ENCODE assay signal across 8 mouse cellular contexts in genomic region chr4:126105131-126105783, GRCm38 (mm10). TPM values are rescaled to one million over a fixed set of nuclear protein-coding genes. Genes with fewer than 3 reads are reported as not detected.
DNase-seq lines count a peak whose midpoint lies in the region; ATAC-seq and TF ChIP-seq lines count a peak whose summit lies in the region.

No protein-coding gene starts in this region.

- H3K79me2 ChIP-seq in myocyte (ENCODE audit: control insufficient read depth, insufficient read depth): peaks cover 59% of the 10 kb centered on the region

- peaks cover 65% of the 10 kb centered on the region for H3K4me1 ChIP-seq in kidney, embryonic 15.5 days
- peaks cover 36% of the 10 kb centered on the region for H3K4me1 ChIP-seq in embryonic facial prominence, embryonic 14.5 days (ENCODE audit: control insufficient read depth, insufficient read depth, low read length)
- H3K4me1 ChIP-seq in intestine, embryonic 14.5 days (replicated peaks; ENCODE audit: control insufficient read depth, insufficient read depth, low read length): peaks cover 32% of the 10 kb centered on the region
- peaks cover 20% of the 10 kb centered on the region for H3K4me1 ChIP-seq in thymus, adult 2 months (replicated peaks; ENCODE audit: control insufficient read depth, insufficient read depth, low read length)

- no peak overlapping the region for H3K27ac ChIP-seq in kidney, embryonic 15.5 days
- no peak overlapping the region for H3K27ac ChIP-seq in embryonic facial prominence, embryonic 14.5 days (replicated peaks; ENCODE audit: low read depth, low read length)
- no peak overlapping the region for H3K27ac ChIP-seq in intestine, embryonic 14.5 days (ENCODE audit: low read depth)
- no peak overlapping the region for H3K27ac ChIP-seq in thymus, adult 2 months (ENCODE audit: control insufficient read depth, insufficient read depth, low read length)

- peak overlapping the region; percentile 87 for H3K9ac ChIP-seq in kidney, embryonic 15.5 days
- no peak overlapping the region for H3K9ac ChIP-seq in embryonic facial prominence, embryonic 14.5 days (ENCODE audit: low read depth, low read length)
- no peak overlapping the region for H3K9ac ChIP-seq in intestine, embryonic 14.5 days (ENCODE audit: low read length)

- H3K4me3 ChIP-seq in kidney, embryonic 15.5 days (replicated peaks): peak overlapping the region; percentile 95
- H3K4me3 ChIP-seq in embryonic facial prominence, embryonic 14.5 days (ENCODE audit: low read depth, low read length): peak overlapping the region; percentile 94
- H3K4me3 ChIP-seq in intestine, embryonic 14.5 days (ENCODE audit: low read depth, low read length): peak overlapping the region; percentile 65; the same call in 1 of the 2 replicates
- peak overlapping the region; percentile 95 for H3K4me3 ChIP-seq in myocyte
- H3K4me3 ChIP-seq in thymus, adult 2 months (ENCODE audit: control insufficient read depth, insufficient read depth, low read length): no peak overlapping the region

- WGBS in kidney, embryonic 15.5 days: 46% methylated on average over 7 of the region's 7 CpGs
- WGBS in embryonic facial prominence, embryonic 14.5 days: 59% methylated on average over 7 of the region's 7 CpGs
- WGBS in intestine, embryonic 14.5 days: 64% methylated on average over 7 of the region's 7 CpGs
- WGBS in thymus, adult 2 months: 90% methylated on average over 7 of the region's 7 CpGs

- ATAC-seq in kidney, embryonic 15.5 days (replicated peaks; ENCODE audit: low FRiP score): no peak
- no peak for ATAC-seq in embryonic facial prominence, embryonic 14.5 days (ENCODE audit: low read depth)
- no peak for ATAC-seq in intestine, embryonic 14.5 days (replicated peaks; ENCODE audit: low FRiP score, low TSS enrichment, low read depth)

- TF ChIP-seq POLR2A in myocyte (IDR thresholded peaks at IDR 0.05; ENCODE audit: insufficient read length, low read depth): no peak
- TF ChIP-seq POLR2A in thymus, adult 2 months (IDR thresholded peaks at IDR 0.05; ENCODE audit: control insufficient read depth, extremely low read depth, insufficient read depth, low read length, poor library complexity): no peak

- no peak for TF ChIP-seq CTCF in thymus, adult 2 months (IDR thresholded peaks at IDR 0.05; ENCODE audit: borderline replicate concordance, control insufficient read depth, extremely low read depth, insufficient read depth, low read length, poor library complexity)

- DNase-seq in kidney, adult 18-20 months: no peak
- DNase-seq in embryonic facial prominence, embryonic 14.5 days (ENCODE audit: low spot score): no peak
- no peak for DNase-seq in intestine, embryonic 14.5 days (ENCODE audit: low spot score)
- DNase-seq in right cerebral cortex, postnatal 10 days (ENCODE audit: low spot score in 2 of 2): no peak
- DNase-seq in right cerebral cortex, postnatal 4 days: no peak
- DNase-seq in thymus, adult 2 months: no peak

- no peaks in the 10 kb centered on the region for H3K36me3 ChIP-seq in kidney, embryonic 15.5 days
- H3K36me3 ChIP-seq in embryonic facial prominence, embryonic 14.5 days (ENCODE audit: control insufficient read depth, insufficient read depth, low read length): no peaks in the 10 kb centered on the region
- no peaks in the 10 kb centered on the region for H3K36me3 ChIP-seq in intestine, embryonic 14.5 days (ENCODE audit: control insufficient read depth, insufficient read depth, low read length)
- H3K36me3 ChIP-seq in myocyte (ENCODE audit: control insufficient read depth, insufficient read depth): no peaks in the 10 kb centered on the region
- H3K36me3 ChIP-seq in thymus, adult 2 months (ENCODE audit: control insufficient read depth, insufficient read depth, low read length): no peaks in the 10 kb centered on the region

- H3K4me2 ChIP-seq in kidney, embryonic 15.5 days: peak overlapping the region; percentile 89
- peak overlapping the region; percentile 98 for H3K4me2 ChIP-seq in embryonic facial prominence, embryonic 14.5 days (ENCODE audit: low read depth, low read length)
- peak overlapping the region; percentile 85 for H3K4me2 ChIP-seq in intestine, embryonic 14.5 days (ENCODE audit: low read length)
- peak overlapping the region; percentile 97 for H3K4me2 ChIP-seq in myocyte (ENCODE audit: low read depth)

- H3ac ChIP-seq in myocyte (ENCODE audit: control insufficient read depth, insufficient read length): peak overlapping the region; percentile 44

- H3K27me3 ChIP-seq in kidney, embryonic 15.5 days: no peaks in the 10 kb centered on the region
- H3K27me3 ChIP-seq in embryonic facial prominence, embryonic 14.5 days (replicated peaks; ENCODE audit: control insufficient read depth, insufficient read depth, low read length): no peaks in the 10 kb centered on the region
- H3K27me3 ChIP-seq in intestine, embryonic 14.5 days (replicated peaks; ENCODE audit: control insufficient read depth, insufficient read depth, low read length): no peaks in the 10 kb centered on the region
- no peaks in the 10 kb centered on the region for H3K27me3 ChIP-seq in myocyte (ENCODE audit: control insufficient read depth, insufficient read depth, insufficient read length)
- no peaks in the 10 kb centered on the region for H3K27me3 ChIP-seq in thymus, adult 2 months (ENCODE audit: control insufficient read depth, insufficient read depth, low read length)

- H3K9me3 ChIP-seq in kidney, embryonic 15.5 days (replicated peaks): no peaks in the 10 kb centered on the region
- no peaks in the 10 kb centered on the region for H3K9me3 ChIP-seq in embryonic facial prominence, embryonic 14.5 days (ENCODE audit: control insufficient read depth, low read length)
- no peaks in the 10 kb centered on the region for H3K9me3 ChIP-seq in intestine, embryonic 14.5 days (ENCODE audit: control insufficient read depth, low read length)

TF ChIP-seq in myocyte, 11 proteins besides CTCF, POLR2A, EP300 and RAD21:
- no peak for TF ChIP-seq MYOD1 (IDR thresholded peaks at IDR 0.05; ENCODE audit: control insufficient read depth in 1 of 3, insufficient read length in 2 of 3, low read depth in 2 of 3)

RNA-seq across cellular contexts. Expression of gene Stk40, which starts 1.5 kb away (rescaled TPM):
- 38.2 and 41.3 TPM in 2 replicates for polyA plus RNA-seq in kidney, embryonic 15.5 days (2015; fragmentation: Nextera tagmentation; extraction: Ambion mirVana)
- 26.8 and 32.1 TPM in 2 replicates for polyA plus RNA-seq in embryonic facial prominence, embryonic 14.5 days (2014; fragmentation: Nextera tagmentation; extraction: Ambion mirVana)
- 22.5 and 23.8 TPM in 2 replicates for polyA plus RNA-seq in intestine, embryonic 14.5 days (2014; fragmentation: Nextera tagmentation; extraction: Ambion mirVana)
- 25.9 TPM for polyA plus RNA-seq in myocyte (2012; fragmentation: generic; extraction: Trizol)
- polyA plus RNA-seq in thymus, adult 2 months (2012; rRNA removed): 36.5 and 43.1 TPM in 2 replicates

RNA-seq across cellular contexts. Expression of gene Lsm10, which starts 8.8 kb away (rescaled TPM):
- polyA plus RNA-seq in kidney, embryonic 15.5 days (2015; fragmentation: Nextera tagmentation; extraction: Ambion mirVana): 51.8 and 52.9 TPM in 2 replicates
- polyA plus RNA-seq in embryonic facial prominence, embryonic 14.5 days (2014; fragmentation: Nextera tagmentation; extraction: Ambion mirVana): 52.0 and 54.1 TPM in 2 replicates
- 55.6 and 58.5 TPM in 2 replicates for polyA plus RNA-seq in intestine, embryonic 14.5 days (2014; fragmentation: Nextera tagmentation; extraction: Ambion mirVana)
- 50.5 TPM for polyA plus RNA-seq in myocyte (2012; fragmentation: generic; extraction: Trizol)
- 41.0 and 41.7 TPM in 2 replicates for polyA plus RNA-seq in thymus, adult 2 months (2012; rRNA removed)

RNA-seq across cellular contexts. Expression of gene Eva1b, which starts 42.3 kb away (rescaled TPM):
- polyA plus RNA-seq in kidney, embryonic 15.5 days (2015; fragmentation: Nextera tagmentation; extraction: Ambion mirVana): 90.0 and 98.5 TPM in 2 replicates
- 78.9 and 81.7 TPM in 2 replicates for polyA plus RNA-seq in embryonic facial prominence, embryonic 14.5 days (2014; fragmentation: Nextera tagmentation; extraction: Ambion mirVana)
- 61.0 and 63.2 TPM in 2 replicates for polyA plus RNA-seq in intestine, embryonic 14.5 days (2014; fragmentation: Nextera tagmentation; extraction: Ambion mirVana)
- 28.6 TPM for polyA plus RNA-seq in myocyte (2012; fragmentation: generic; extraction: Trizol)
- 94.3 and 95.2 TPM in 2 replicates for polyA plus RNA-seq in thymus, adult 2 months (2012; rRNA removed)

RNA-seq across cellular contexts. Expression of gene Oscp1, which starts 46.9 kb away (rescaled TPM):
- polyA plus RNA-seq in kidney, embryonic 15.5 days (2015; fragmentation: Nextera tagmentation; extraction: Ambion mirVana): 19.0 and 19.1 TPM in 2 replicates
- polyA plus RNA-seq in embryonic facial prominence, embryonic 14.5 days (2014; fragmentation: Nextera tagmentation; extraction: Ambion mirVana): 13.7 and 17.5 TPM in 2 replicates
- 12.1 and 13.5 TPM in 2 replicates for polyA plus RNA-seq in intestine, embryonic 14.5 days (2014; fragmentation: Nextera tagmentation; extraction: Ambion mirVana)
- polyA plus RNA-seq in myocyte (2012; fragmentation: generic; extraction: Trizol): 12.8 TPM
- polyA plus RNA-seq in thymus, adult 2 months (2012; rRNA removed): 0.99 and 1.1 TPM in 2 replicates

RNA-seq across cellular contexts. Expression of gene Sh3d21, which starts 58.0 kb away (rescaled TPM):
- 8.3 and 9.5 TPM in 2 replicates for polyA plus RNA-seq in kidney, embryonic 15.5 days (2015; fragmentation: Nextera tagmentation; extraction: Ambion mirVana)
- polyA plus RNA-seq in embryonic facial prominence, embryonic 14.5 days (2014; fragmentation: Nextera tagmentation; extraction: Ambion mirVana): 7.8 and 7.9 TPM in 2 replicates
- 7.4 and 7.9 TPM in 2 replicates for polyA plus RNA-seq in intestine, embryonic 14.5 days (2014; fragmentation: Nextera tagmentation; extraction: Ambion mirVana)
- 0.23 TPM for polyA plus RNA-seq in myocyte (2012; fragmentation: generic; extraction: Trizol)
- 0.75 and 1.2 TPM in 2 replicates for polyA plus RNA-seq in thymus, adult 2 months (2012; rRNA removed)
